Mouse (Mus musculus): ENCODE results near the gene Gm21488. TPM values are rescaled to one million over a fixed set of nuclear protein-coding genes. Genes with fewer than 3 reads are reported as not detected.
"Not testable (repeated sequence)": the region's sequence is repeated elsewhere in the genome, so short reads cannot be mapped to it uniquely, and the experiment has no call there.

The Gm21488 gene
- not detected in 2 replicates for polyA plus RNA-seq (2015; fragmentation: Nextera tagmentation; extraction: Ambion mirVana)

GRCm38 (mm10) chrY:27521820-27522219 lies at the start of gene Gm21488:
Gm21488 (minus strand) TSS chrY:27521920.
- WGBS: no CpG with 5 or more reads among the region's 5 CpGs
- H3K27me3 ChIP-seq (replicated peaks; ENCODE audit: insufficient read depth, low read length); ATAC-seq; H3K4me3 ChIP-seq (ENCODE audit: low read depth, low read length); DNase-seq (ENCODE audit: low spot score); H3K36me3 ChIP-seq (ENCODE audit: insufficient read depth, low read length); H3K4me2 ChIP-seq (replicated peaks; ENCODE audit: low read depth, low read length); H3K27ac ChIP-seq (ENCODE audit: low read length); H3K9me3 ChIP-seq (ENCODE audit: low read length); H3K4me1 ChIP-seq (ENCODE audit: insufficient read depth, low read depth, low read length); H3K9ac ChIP-seq (replicated peaks; ENCODE audit: low read depth): not testable (repeated sequence)
